Mouse (Mus musculus) thymus, postnatal 0 days (tissue): ENCODE results near the gene Zfp593. TPM values are rescaled to one million over a fixed set of nuclear protein-coding genes. Genes with fewer than 3 reads are reported as not detected.

Source experiments
- DNase-seq: peaks from one replicate; pipeline ENCODE4 v3.0.0-alpha.2; 2015; ENCODE audit warnings: low spot score
- polyA plus RNA-seq: library from polyadenylated mRNA; unstranded; fragments of >200 nt; fragmentation: Nextera tagmentation; extraction: Ambion mirVana; gene quantifications from 2 replicates; pipeline ENCODE4 v1.2.1, GENCODE M21; 2015

Gene Zfp593
- polyA plus RNA-seq, 1 experiment from 2014 or later, result 28.3 TPM

DNA sequence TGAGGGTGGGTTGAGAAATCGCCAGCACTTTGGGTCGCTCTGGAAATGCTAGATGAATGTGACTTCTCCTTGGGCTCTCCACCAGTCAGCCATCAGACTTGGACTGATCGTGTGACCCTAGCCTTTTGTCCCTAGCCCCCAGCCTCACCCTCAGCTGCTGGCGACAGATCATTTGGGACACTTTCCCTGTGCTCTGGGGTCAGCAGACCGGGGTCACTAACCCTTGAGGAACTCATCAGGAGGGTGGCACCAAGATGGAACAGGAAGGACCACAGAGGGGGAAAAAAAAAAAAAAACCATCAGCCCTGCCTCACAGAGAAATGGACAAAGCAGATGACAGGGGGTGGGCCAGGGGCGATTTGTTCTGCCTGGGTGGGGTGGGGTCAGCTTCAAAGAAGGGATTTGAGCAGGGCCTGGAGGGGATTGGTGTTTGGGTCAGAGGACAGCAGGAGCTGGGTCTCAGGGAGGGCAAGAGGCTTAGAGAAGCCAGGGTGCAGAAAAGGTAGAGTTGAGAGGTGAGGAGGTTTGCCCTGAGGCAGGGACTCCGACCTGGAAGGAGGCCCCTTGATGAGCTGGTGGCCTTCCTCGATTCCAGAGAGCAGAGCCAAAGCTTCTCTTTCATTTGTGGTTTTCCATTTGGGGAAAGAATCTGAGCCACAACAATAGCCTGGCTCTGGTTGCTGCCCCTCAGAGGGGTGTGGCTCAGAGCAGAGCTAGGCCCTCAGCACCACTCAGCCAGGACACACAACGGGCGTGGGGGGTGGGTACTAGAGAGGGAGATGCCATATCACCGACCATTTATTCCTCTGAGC, 12.0 kb upstream of the Zfp593 start:
- DNase-seq, result no peak

- no peak for DNase-seq
These were observed 11.2 kb upstream of the Zfp593 start for GRCm38 (mm10) chr4:134256407-134257197.

- DNase-seq, result peak; percentile 81
These were observed 10.5 kb upstream of the Zfp593 start for GRCm38 (mm10) chr4:134255854-134256253.

- DNase-seq, result no peak
These were observed 9.4 kb upstream of the Zfp593 start for GRCm38 (mm10) chr4:134254835-134255234.

DNA sequence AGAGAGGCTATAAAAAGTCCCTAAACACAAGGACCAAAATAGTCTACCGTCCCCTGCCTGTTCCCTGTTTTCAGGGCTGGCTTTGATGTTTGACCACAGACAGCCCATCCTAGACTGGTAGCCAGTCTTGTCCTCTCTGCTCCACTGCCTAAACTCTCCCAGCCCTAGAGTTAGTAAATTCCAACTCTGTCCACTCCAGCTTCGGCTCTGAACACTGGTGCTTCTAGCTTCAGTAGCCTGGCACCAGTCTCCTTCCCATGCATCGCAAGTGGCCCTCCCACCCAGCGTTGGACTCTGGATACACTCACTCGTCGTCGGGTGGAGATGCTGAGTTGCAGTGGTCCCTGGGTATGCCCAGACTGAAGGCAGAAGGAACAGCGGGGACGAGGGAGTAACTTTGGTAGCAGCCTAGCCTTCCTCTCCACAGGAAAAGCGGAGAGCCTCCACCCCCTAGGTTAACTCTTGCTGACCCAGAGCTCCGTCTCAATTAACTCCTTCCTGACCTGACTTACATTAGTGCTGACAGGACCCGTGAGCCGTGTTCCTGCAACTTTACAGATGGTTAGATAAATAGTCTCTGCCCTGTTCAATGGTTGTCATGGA, 8.4 kb upstream of the Zfp593 start, which contains the start of gene Grrp1:
Grrp1 (minus strand) TSS at position 385 of the 603 bp plus-strand sequence.
- DNase-seq, result no peak

- DNase-seq, result no peak
These were observed 7.7 kb upstream of the Zfp593 start for GRCm38 (mm10) chr4:134252911-134253721.

- DNase-seq, result no peak
These were observed 6.9 kb upstream of the Zfp593 start for GRCm38 (mm10) chr4:134252131-134252910.

DNA sequence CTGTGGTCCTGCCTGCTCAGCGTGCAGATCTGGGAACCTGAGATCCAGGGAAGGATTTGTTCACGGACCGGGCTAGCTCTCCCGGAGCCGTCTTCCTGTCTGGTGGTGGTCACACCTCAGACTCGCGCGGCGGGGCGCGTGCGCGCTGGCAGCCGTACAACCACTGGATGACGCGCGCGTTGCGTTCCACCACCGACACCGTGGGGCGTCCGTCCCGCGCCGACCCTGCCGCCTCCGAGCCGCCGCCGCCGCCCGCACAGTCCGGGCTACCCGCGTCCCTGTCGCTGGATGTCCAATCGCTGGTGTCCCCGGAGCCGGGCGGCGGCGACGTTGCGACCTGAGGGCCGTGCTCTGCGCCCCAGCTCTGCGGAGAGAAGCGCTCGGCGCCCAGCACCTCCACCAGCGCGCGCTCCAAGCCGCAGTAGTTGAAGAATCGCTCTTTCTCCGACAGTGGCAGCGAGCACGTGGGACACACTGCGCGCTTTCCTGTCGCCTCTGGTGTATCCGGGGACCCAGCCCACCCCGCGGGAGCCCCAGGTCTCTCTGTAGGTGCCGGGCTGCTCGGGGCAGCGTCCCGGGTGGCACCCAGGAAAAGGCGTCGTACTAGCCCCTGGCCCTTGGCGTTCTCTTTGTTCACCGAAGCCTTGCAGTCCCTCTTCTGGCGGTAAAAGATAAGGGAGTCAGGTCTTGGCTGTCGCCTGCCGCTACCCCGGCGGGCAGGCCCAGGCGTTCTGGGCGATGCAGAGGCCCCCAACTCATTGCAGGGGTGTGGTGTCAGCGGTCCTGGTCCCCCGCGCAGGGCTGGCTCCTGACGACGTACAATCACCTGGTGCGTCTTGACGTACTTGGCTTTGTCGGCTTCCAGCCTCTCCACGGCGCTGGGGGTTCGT, 6.1 kb upstream of the Zfp593 start:
- DNase-seq, result peak; percentile 68

DNA sequence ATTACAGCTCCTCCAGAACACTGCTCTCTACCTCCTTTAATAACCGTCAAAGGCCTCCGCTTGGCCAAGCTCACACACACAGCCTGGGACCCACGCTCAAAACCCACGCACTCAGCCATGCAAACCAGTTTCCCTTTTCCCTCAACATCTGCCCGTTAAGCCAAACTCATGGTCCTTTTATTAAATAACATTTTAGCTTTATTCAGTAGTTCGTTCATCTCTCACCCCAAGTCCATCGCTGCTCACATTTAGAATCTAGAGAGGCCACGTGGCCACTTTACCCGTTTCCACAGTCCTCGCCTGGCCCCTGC, 5.5 kb upstream of the Zfp593 start:
- no peak for DNase-seq

- no peak for DNase-seq
These were observed 4.9 kb upstream of the Zfp593 start for GRCm38 (mm10) chr4:134250116-134250929.

DNA sequence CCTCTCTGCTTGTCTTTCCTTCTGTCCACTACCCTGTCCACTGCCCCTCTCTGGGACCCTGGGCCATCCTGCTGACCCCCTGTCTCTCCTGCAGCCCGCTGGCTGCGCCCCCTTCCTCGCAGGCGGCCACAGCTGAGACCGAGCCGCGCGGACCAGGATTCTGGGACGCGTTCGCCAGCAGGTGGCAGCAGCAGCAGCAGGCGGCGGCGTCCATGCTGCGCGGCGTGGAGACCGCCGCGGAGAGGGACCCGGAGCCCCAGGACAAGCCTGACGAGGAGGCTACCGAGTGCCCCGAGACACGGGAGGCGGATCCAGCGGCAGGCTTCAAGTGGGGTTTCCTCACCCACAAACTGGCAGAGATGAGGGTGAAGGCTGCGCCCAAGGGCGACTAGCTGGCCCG, 4.3 kb upstream of the Zfp593 start:
- peak; percentile 68 for DNase-seq

DNA sequence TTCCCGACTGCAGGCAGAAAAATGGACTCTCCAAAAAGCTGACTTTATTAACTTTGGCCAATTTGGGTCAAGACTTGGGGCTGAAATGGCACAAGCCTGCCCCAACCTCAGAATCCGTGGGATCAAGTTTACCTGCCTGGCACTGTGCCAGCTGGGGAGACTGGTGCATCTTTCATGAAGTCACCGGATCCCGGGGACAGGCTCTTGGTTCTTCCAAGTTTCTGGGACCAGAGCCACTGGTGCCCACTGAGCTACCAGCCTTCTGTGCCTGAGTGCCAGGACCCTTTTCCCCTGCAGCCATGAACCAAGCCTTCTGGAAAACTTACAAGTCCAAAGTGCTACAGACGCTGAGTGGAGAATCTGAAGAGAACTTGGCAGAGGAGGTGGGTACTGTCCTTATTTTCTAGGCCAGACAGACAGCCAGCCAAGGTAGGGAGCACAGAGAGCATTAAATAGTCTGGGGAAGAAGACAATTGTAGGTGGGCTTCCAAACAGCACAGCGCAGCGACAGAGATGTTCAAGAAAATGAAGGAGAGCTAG, 1.4 kb upstream of the Zfp593 start, which contains the start of gene Gm30191:
Gm30191 (plus strand) TSS at position 217 of the 540 bp plus-strand sequence.
- DNase-seq, result no peak

- no peak for DNase-seq
These were observed 864 bp upstream of the Zfp593 start for GRCm38 (mm10) chr4:134246256-134246655.

DNA sequence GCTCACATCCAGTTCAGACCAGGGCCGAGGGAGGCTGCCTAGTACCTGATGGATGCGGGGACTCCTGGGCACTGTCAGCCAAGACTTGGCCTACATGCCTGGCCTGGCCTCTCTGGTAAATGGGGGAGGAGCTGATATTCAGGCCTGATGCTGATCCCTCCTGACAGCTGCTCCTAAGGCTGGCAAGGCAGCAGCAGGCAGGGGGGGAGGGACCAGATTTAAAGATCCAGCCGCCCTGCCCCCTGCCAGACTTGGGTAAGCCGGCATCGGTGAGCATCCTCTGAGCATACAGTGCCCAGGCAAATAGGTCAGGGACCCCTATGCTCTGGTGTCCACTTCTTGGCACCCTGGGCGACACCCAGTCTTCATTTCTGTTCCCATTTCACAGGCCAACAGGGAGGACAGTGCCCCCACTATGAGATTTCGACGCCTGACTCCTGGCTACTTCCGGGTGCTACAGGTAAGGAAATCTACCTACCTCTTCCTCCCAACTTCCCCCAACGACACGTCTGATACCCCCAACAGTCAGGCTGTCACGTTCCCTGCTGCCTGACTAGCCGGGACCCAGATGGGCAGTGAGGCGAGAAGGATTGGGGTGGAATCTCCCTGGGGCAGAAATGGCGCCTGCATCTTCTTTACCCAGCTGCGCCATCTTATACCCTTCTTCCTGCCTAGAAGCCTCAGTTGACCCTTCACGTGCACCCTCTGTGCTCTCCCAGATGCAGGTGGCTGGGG, 1.7 kb downstream of the Zfp593 start, which contains the start of gene E130218I03Rik:
E130218I03Rik (plus strand) TSS at position 147 of the 735 bp plus-strand sequence.
- DNase-seq, result no peak

GRCm38 (mm10) chr4:134238686-134239085, 6.7 kb downstream of the Zfp593 start:
- no peak for DNase-seq

- DNase-seq, result no peak
These were observed 7.1 kb downstream of the Zfp593 start, which contains the start of gene Cnksr1 for GRCm38 (mm10) chr4:134238279-134238651. Gene Cnksr1 (minus strand): TSS chr4:134238399.

GRCm38 (mm10) chr4:134237582-134238278, 7.7 kb downstream of the Zfp593 start:
- no peak for DNase-seq
